Mouse (Mus musculus) erythroid progenitor cell, adult 5-6 weeks (primary cell): ENCODE data around the gene Scarb1. TPM values are rescaled to one million over a fixed set of nuclear protein-coding genes. Genes with fewer than 3 reads are reported as not detected.

Experiments used
- ATAC-seq: replicated peaks from 2 replicates; pipeline ENCODE4 v1.8.0; 2016; ENCODE audit warnings: moderate number of reproducible peaks, mild to moderate bottlenecking, moderate TSS enrichment, inconsistent platforms; ENCODE audit not compliant: poor library complexity, low FRiP score, severe bottlenecking
- total RNA-seq, 2 experiments: library from RNA; stranded (forward) in 1 of 2; stranded (reverse) in 1 of 2; fragments of 150-400 nt in 1 of 2; fragments of 186-747, 209-891 nt in 1 of 2; gene quantifications; 2 replicates each; pipeline versions ENCODE4 v1.2.3 to v1.2.4; 2015 to 2017; ENCODE audit warnings: low replicate concordance in 2 of 2

Gene Scarb1
- total RNA-seq, 2 experiments from 2014 or later, result 39.0 to 44.2 TPM

- ATAC-seq, result no peak
Measured at GRCm38 (mm10) chr5:125245534-125246151, 95.3 kb downstream of the Scarb1 start.

GRCm38 (mm10) chr5:125244825-125245533, 95.9 kb downstream of the Scarb1 start:
- no peak for ATAC-seq

- ATAC-seq, result no peak
Measured at GRCm38 (mm10) chr5:125243928-125244327, 97.0 kb downstream of the Scarb1 start.

GRCm38 (mm10) chr5:125242111-125242510, 98.8 kb downstream of the Scarb1 start:
- ATAC-seq, result no peak

- no peak for ATAC-seq
Measured at GRCm38 (mm10) chr5:125241627-125242026, 99.3 kb downstream of the Scarb1 start.

- ATAC-seq, result no peak
Measured at GRCm38 (mm10) chr5:125240124-125240781, 100.6 kb downstream of the Scarb1 start.

- ATAC-seq, result no peak
Measured at GRCm38 (mm10) chr5:125235874-125236273, 105.0 kb downstream of the Scarb1 start.

- ATAC-seq, result no peak
Measured at GRCm38 (mm10) chr5:125235398-125235797, 105.5 kb downstream of the Scarb1 start.

GRCm38 (mm10) chr5:125234399-125234798, 106.5 kb downstream of the Scarb1 start:
- ATAC-seq, result no peak

- ATAC-seq, result no peak
Measured at GRCm38 (mm10) chr5:125233478-125233877, 107.4 kb downstream of the Scarb1 start.

- ATAC-seq, result no peak
Measured at GRCm38 (mm10) chr5:125232443-125232979, 108.4 kb downstream of the Scarb1 start.

GRCm38 (mm10) chr5:125230463-125230862, 110.4 kb downstream of the Scarb1 start:
- no peak for ATAC-seq

- ATAC-seq, result no peak
Measured at GRCm38 (mm10) chr5:125229097-125229496, 111.8 kb downstream of the Scarb1 start.

GRCm38 (mm10) chr5:125227699-125228098, 113.2 kb downstream of the Scarb1 start:
- ATAC-seq, result no peak

Other genes starting within 250 kb of the Scarb1 start
- gene Ncor2, start 161.9 kb downstream of the Scarb1 start, total RNA-seq (2015; ENCODE audit: low replicate concordance), result 10.5 and 37.3 TPM in 2 replicates
- 0.91 and 2.6 TPM in 2 replicates for gene Ncor2, start 161.9 kb downstream of the Scarb1 start, total RNA-seq (2017; ENCODE audit: low replicate concordance)
- gene Gm10382, start 48.2 kb upstream of the Scarb1 start, total RNA-seq (2015; ENCODE audit: low replicate concordance), result not detected in 2 replicates
- gene Gm10382, start 48.2 kb upstream of the Scarb1 start, total RNA-seq (2017; ENCODE audit: low replicate concordance), result not detected in 2 replicates
- gene Ubc, start 49.1 kb upstream of the Scarb1 start, total RNA-seq (2015; ENCODE audit: low replicate concordance), result 158 and 186 TPM in 2 replicates
- gene Ubc, start 49.1 kb upstream of the Scarb1 start, total RNA-seq (2017; ENCODE audit: low replicate concordance), result 215 and 222 TPM in 2 replicates
- gene Dhx37, start 93.0 kb upstream of the Scarb1 start, total RNA-seq (2015; ENCODE audit: low replicate concordance), result 3.2 and 5.0 TPM in 2 replicates
- gene Dhx37, start 93.0 kb upstream of the Scarb1 start, total RNA-seq (2017; ENCODE audit: low replicate concordance), result 3.6 and 15.9 TPM in 2 replicates
- gene Bri3bp, start 100.5 kb upstream of the Scarb1 start, total RNA-seq (2015; ENCODE audit: low replicate concordance), result 5.4 and 10.5 TPM in 2 replicates
- gene Bri3bp, start 100.5 kb upstream of the Scarb1 start, total RNA-seq (2017; ENCODE audit: low replicate concordance), result 2.0 and 2.4 TPM in 2 replicates
- gene Aacs, start 134.7 kb upstream of the Scarb1 start, total RNA-seq (2015; ENCODE audit: low replicate concordance), result 6.5 and 13.4 TPM in 2 replicates
- 1.2 and 7.1 TPM in 2 replicates for gene Aacs, start 134.7 kb upstream of the Scarb1 start, total RNA-seq (2017; ENCODE audit: low replicate concordance)
- not detected in 2 replicates for gene Tmem132b, start 190.7 kb upstream of the Scarb1 start, total RNA-seq (2015; ENCODE audit: low replicate concordance)
- not detected in 2 replicates for gene Tmem132b, start 190.7 kb upstream of the Scarb1 start, total RNA-seq (2017; ENCODE audit: low replicate concordance)